Mouse (Mus musculus) splenic B cell, adult 2 months (primary cell): ENCODE measurements around the gene Ninl.

Experiments used
- DNase-seq: peaks from one replicate; pipeline ENCODE4 v3.0.0-alpha.2; 2011; ENCODE audit warnings: low read depth, low spot score
- H3K27me3 ChIP-seq: 2 replicates; pipeline ENCODE4 v1.6.1; 2012; ENCODE audit warnings: mild to moderate bottlenecking, low read length, moderate library complexity, mixed read lengths; ENCODE audit not compliant: control insufficient read depth, poor library complexity, insufficient read depth, severe bottlenecking
- H3K36me3 ChIP-seq: 2 replicates; pipeline ENCODE4 v1.6.1; 2012; ENCODE audit warnings: mild to moderate bottlenecking, low read length, moderate library complexity, mixed read lengths; ENCODE audit not compliant: control insufficient read depth, poor library complexity, insufficient read depth, severe bottlenecking

Ninl gene

GRCm38 (mm10) chr2:150884779-150885110, 154.4 kb downstream of the Ninl start:
- Histone ChIP-seq H3K36me3 (no peaks in the 10 kb centered on the region; the same call in 1 of the 2 replicates), H3K27me3 (no peaks in the 10 kb centered on the region)
- DNase-seq, result no peak
